Mouse (Mus musculus) layer of hippocampus, postnatal 10 days (tissue): Measurements from ENCODE around the gene Tac2. TPM values are rescaled to one million over a fixed set of nuclear protein-coding genes. Genes with fewer than 3 reads are reported as not detected.

Experiments
- DNase-seq, 2 experiments: peaks; one replicate each; pipeline ENCODE4 v3.0.0; 2021; ENCODE audit warnings: low spot score in 2 of 2
- total RNA-seq, 2 experiments: library from RNA; stranded (reverse); gene quantifications; 2 replicates each; pipeline ENCODE4 v1.2.3; 2021

The Tac2 gene
- total RNA-seq, 2 experiments from 2014 or later = 5.7 to 6.9 TPM

- DNase-seq = no peak
These were observed 2.4 kb upstream of the Tac2 start for GRCm38 (mm10) chr10:127721671-127722418.

- DNase-seq = no peak
These were observed 858 bp downstream of the Tac2 start for GRCm38 (mm10) chr10:127725136-127725535.

GRCm38 (mm10) chr10:127728437-127728836, 4.2 kb downstream of the Tac2 start:
- peak; percentile 36 to 49 for DNase-seq

DNA sequence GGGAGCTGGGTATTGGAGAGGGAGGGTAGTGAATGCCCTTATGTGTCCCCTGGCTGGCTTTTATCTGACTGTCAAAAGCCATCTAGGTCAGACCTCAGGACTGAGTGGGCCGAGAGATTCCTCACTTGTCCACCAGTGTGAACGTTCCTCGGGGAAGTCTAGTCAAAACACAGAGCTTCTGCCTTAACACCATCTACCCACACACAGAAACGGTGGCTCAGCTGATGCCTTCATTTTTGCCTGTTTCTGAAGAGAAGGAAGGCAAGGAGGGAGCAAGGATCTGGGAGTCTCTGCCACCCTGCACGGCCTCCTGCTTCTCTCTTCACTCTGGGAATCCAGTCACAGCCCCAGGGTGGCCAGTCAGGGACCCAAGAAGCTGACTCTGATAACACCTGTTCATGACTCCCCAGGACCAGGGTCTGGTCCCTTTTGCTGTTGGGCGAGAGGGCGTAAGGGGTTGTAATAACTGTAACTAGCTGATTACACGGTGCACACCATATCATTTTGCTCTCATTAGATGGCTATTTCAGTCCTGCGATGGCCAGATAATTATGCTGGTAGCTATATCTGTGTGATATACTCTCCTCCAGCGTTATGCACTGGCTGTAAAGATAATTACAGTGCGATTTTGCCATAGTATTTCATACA, 6.1 kb downstream of the Tac2 start:
- DNase-seq = no peak

DNA sequence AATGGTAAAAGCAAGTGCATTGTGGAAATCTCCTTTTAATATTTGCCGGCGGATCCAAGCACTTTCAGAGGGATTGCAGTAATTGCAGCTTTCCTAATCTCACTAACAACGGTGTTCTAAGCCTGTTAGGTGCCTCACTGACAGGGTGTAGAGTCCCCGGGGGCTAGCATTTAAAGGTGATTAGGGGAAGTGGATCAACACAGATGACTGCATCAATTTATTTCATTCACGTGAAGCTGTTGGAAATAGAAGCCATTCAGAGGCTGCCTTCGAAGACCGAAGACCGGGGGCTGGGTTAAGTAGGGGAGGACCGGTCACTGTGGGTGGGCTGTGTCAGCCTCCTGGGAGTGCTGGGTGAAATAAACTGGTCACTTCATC, 6.6 kb downstream of the Tac2 start:
- no peak for DNase-seq

- no peak for DNase-seq
These were observed 7.1 kb downstream of the Tac2 start for GRCm38 (mm10) chr10:127731397-127731796.

- DNase-seq = no peak
These were observed 10.2 kb downstream of the Tac2 start for GRCm38 (mm10) chr10:127734434-127734833.

DNA sequence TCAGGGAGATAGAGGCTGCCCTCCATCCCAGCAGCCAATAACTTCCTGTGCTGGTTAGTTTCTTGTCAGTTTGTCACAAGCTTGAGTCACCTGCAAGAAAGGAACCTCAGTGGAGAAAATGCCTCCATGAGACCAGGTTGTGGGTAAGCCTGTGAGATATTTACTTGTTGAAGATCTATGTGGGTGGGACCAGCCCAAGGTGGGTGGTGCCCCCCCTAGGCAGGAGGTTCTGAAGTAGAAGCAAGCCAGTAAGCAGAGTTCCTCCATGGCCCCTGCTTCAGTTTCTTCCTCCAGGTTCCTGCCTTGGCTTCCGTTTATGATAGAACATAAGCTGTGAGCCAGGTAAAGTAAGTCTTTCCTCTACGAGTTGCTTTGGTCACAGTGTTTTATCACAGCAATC, 12.0 kb downstream of the Tac2 start:
- no peak for DNase-seq

DNA sequence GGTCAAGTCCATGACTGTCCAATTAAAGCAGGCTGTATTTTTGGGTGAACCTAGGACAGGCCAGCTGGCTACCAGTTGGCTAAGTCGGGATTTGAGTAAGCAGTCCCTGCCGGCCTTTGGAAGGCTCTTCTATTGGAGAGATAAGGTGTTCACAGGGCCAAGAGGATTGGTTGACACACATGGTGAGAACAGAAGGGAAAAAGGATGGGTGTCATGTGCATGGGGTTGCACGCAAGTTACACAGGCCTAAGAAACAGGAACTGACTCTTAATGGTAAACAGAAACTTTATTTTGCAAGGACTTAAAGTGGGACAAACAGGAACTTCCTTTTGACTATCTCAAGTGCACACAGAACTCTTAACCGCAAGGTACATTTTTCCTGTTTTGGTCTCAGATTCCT, 12.6 kb downstream of the Tac2 start:
- DNase-seq = no peak

GRCm38 (mm10) chr10:127737552-127737951, 13.3 kb downstream of the Tac2 start:
- no peak for DNase-seq

- peak in 1 of 2 experiments; percentile 42 for DNase-seq
These were observed 14.0 kb downstream of the Tac2 start for GRCm38 (mm10) chr10:127738151-127738882.

DNA sequence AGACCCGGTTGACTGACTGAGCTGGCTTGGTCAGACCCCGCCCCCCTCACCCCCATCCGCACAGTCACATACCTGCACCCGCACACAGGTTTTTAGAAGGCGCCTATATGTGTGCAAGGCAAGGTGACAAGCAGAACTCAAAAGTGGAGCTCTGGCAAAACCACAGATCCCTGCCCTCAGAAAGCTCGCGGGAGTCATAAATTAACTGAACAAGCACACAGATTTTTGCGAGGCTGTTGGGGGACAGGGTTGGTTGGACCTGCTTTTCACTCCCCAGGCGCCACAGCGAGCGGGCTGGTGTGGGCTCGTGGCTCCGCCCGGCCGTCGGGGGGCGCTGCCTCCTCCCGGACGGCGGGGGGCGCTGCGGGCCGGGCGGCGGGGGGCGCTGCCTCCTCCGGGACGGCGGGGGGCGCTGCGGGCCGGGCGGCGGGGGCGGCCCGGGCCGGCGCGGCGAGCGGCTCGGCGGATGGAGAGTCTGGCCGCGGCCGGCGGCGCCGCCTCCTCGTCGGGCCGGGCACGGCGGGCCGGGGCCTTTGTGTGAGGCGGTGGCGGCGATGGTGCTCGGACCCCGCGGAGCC, 14.9 kb downstream of the Tac2 start, which contains the start of gene Zbtb39:
TSS of gene Zbtb39 (plus strand) at position 456 of the 578 bp plus-strand sequence.
- peak; percentile 73 to 89 for DNase-seq

- DNase-seq = peak in 1 of 2 experiments; percentile 36
These were observed 15.4 kb downstream of the Tac2 start for GRCm38 (mm10) chr10:127739661-127740161.

DNA sequence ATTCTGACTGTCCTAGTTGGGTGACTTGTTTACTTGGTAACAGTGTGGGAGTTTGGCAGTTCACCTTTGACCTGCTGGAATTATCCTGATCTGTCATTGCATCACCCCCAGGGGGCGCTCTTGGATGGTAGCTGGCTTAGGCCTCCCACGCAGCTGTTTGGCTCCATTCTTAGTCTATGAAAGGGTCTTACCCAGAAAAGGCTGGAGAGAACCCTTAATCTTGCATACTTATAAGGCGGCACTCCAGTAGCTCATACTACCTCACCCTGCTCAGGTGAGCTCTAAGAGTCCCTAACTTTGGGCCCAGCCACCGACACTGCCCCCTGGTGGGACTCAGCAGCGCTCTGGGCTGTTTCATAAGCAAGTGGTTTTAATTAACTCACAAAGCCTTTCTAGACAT, 20.4 kb downstream of the Tac2 start:
- peak; percentile 47 to 59 for DNase-seq

GRCm38 (mm10) chr10:127745886-127746285, 21.6 kb downstream of the Tac2 start:
- DNase-seq = no peak

GRCm38 (mm10) chr10:127747254-127747653, 23.0 kb downstream of the Tac2 start:
- DNase-seq = peak in 1 of 2 experiments; percentile 7

DNA sequence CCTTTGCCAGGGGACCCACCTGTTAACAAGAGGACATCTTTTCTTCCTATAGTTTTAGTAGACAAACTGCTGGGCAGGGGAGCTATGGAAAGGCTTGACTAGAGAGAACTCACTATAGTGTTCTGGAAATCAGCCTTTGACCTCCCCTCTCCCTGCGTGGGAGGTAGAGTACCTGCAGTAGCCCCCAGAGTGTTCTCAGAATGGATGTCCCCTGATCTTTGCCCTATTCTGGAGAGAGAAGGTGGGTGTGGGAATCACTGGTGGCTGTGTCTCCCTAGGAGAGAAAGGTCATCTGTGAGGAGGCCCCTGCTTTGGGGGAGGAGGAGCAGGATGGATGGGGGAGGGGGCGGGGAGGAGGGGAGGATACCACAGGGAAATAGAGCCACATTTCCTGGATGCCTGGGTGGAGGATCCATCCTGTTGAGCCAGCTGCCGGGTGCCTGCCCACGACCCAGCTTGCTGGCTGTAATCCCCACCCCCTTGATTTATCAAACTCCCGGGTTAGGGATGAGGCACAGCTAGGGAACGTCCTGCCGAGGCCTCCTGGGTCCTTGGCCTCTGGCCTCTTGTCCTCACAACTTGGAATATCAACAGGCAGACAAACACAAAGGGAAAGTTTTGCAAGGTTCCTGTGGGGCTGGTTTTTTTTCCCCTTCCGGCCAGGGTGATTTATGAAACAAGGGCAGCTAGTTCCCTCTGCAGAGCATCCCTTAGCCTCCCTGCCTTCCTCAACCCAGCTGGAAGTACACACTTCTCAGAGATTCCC, 24.8 kb downstream of the Tac2 start:
- DNase-seq = peak in 1 of 2 experiments; percentile 15

GRCm38 (mm10) chr10:127750136-127750777, 26.0 kb downstream of the Tac2 start:
- DNase-seq = peak in 1 of 2 experiments; percentile 32

GRCm38 (mm10) chr10:127751548-127751947, 27.3 kb downstream of the Tac2 start, which contains the start of gene Gpr182:
Gene Gpr182 (minus strand): TSS chr10:127751732.
- DNase-seq = no peak

DNA sequence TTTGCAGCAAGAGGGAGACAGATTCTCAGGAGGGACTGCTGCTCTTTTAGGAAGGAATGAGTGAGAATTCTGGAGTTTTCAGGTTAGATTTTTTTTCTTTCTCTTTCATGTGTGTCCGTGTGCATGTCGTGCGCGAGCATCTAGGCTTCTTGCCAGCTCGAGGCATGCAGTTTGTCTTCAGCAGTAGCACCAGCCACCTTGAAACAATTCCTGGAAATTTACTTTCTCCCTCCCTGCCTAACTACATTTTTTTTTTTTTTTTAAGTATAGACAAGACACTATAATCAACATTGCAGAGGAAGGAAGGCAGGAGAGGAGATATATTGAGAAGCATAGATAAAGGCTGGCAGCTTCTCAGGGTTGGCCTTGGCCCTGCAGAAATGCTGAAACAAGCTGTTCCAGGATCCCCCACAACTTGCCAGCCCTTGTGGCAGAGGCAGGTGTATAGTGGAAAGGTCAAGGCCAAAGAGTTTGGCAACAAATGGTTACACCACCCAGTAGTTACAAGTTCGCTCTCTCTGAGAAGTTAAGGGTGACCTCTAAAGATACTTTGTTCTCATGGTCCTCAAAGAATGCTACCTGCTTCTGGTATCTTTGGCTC, 30.4 kb downstream of the Tac2 start:
- no peak for DNase-seq
